Mouse (Mus musculus) embryo, embryonic 10.5 days (tissue): Measurements from ENCODE around the gene Olfr190.
"Not testable (repeated sequence)": the region's sequence is repeated elsewhere in the genome, so short reads cannot be mapped to it uniquely, and the experiment has no call there.

ENCODE experiments used
- DNase-seq: peaks from one replicate; pipeline ENCODE4 v3.0.0-alpha.2; 2015; ENCODE audit warnings: low spot score

The Olfr190 gene

DNA sequence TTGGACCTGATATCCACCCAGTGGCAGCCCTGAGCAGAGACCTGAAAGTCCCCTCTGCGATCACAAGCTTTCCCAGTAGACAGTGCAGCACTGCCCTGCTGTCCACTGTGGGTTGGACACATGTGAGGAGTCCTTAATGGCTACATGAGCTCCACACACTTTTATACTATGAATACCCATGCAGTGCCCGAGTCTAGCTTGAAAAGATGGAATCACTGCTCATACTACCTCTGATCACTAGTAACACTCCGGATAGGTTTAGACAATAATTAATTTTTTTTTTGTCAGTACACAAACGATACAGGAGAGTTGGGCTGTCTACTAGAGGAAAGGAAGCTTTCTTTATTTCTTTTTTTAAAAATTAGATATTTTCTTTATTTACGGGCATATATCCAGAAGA lies at the start of gene Olfr190:
Gene Olfr190, minus strand, starts transcription at position 101 of the 400 bp plus-strand sequence.
- DNase-seq: no peak

DNA sequence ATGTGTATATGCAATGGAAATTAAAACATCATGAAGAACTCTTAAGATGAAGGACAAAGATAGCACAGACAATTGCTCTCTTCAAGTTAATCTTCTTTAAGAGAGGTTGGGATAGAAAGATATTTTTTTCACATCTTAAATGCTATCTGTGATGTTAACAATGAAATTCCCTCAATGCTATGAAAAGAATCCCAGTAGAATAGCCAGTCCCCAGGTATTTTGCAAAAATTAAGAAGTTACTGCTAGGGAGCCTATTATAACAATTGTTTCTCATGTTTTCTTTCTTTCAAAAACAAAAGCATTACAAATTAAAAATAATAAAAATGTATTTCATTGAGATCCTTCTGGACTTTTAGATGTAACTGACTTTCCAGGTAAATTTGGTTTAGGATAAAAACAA lies 43.2 kb upstream of the Olfr190 start, which contains the start of gene Olfr194:
Gene Olfr194, minus strand, starts transcription at position 101 of the 400 bp plus-strand sequence.
- no peak for DNase-seq

DNA sequence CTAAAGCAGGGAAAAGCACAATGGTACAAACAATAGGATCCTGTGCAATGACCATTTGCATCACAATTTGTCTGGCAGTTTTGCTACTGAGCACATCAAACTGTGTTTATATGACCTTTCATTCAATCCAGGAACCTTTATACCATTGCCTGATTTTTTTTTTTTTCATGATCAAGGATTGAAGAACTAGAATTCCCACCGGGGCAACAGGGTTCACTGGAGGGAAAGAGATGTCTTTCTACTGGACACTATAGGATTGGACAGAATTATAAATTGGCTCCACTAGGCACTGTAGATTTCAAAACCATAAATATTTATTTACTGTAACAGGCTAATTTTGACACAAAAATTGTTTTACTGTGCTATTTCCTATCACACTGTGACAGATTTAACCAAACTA lies 34.0 kb upstream of the Olfr190 start, which contains the start of gene Olfr193:
Gene Olfr193, minus strand, starts transcription at position 101 of the 400 bp plus-strand sequence.
- no peak for DNase-seq

DNA sequence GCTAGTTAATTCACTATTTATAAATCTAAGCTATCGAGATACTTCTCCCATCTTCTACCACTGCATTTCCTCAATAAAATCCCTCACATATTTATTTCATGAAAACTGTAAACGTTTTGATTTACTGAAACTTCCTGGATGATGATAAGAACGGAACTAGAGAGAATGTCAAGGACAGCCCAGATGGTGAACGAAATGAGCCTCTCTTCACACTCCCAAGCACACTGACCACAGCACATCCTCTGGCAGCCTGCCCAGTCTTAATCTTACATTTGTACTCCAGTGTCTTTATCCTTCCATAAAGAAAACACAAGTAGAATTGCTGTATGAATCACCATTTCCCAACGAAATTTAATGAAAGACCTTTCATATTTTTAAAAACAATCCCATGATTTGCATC lies 30.7 kb upstream of the Olfr190 start:
- DNase-seq: not testable (repeated sequence)

DNA sequence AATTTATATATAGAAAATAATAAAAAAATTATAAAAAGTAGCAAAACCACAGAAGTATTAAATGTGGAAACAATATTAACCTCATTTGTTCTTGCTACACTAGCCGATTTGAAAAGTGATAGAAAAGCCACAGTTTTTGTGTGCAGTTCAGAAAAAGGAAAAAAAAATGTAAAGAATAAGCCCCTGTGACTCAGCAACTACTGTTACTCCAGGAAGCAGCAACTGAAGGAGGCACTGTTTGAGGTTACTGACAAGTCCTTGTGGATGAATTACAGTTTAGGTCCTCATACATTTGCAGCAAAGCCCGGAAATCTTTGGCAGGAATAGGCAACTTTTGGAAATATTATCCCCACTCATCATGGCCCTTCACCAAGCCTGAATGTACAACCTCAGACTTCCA lies 27.5 kb upstream of the Olfr190 start:
- no peak for DNase-seq

DNA sequence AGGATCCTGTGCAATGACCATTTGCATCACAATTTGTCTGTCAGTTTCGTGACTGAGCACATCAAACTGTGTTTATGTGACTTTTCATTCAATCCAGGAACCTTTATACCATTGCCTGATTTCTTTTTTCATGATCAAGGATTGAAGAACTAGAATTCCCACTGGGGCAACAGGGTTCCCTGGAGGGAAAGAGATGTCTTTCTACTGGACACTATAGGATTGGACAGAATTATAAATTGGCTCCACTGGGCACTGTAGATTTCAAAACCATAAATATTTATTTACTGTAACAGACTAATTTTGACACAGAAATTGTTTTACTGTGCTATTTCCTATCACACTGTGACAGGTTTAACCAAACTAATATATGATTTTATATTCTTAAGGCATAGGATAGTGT lies 11.9 kb upstream of the Olfr190 start, which contains the start of gene Olfr191:
Gene Olfr191, minus strand, starts transcription at position 101 of the 400 bp plus-strand sequence.
- not testable (repeated sequence) for DNase-seq

DNA sequence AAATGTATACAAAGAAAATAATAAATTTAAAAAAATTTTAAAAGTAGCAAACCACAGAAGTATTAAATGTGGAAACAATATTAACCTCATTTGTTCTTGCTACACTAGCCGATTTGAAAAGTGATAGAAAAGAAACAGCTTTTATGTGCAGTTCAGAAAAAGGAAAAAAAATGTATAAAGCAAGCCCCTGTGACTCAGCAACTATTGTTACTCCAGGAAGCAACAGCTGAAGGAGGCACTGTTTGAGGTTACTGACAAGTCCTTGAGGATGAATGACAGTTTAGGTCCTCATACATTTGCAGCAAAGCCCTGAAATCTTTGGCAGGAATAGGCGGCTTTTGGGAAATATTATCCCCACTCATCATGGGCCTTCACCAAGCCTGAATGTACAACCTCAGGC lies 3.3 kb upstream of the Olfr190 start:
- DNase-seq: not testable (repeated sequence)

DNA sequence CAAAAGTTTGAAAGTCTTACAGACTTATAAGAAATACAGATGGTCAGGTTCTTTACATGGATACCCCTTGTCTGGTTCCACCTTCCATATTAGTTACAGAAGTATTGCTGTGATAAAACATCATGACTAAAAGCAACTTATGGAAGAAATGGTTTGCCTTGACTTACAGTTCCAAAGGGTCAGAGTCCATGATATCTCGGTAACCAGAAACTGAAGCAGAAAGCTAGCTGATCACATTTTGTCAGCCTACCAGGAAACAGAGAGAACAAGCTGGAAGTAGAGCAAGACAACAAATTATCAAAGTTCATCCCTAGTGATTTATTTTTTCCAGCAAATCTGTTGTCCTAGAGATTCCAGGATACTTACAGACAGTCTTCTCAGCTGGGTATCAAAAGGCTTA lies 4.3 kb downstream of the Olfr190 start:
- no peak for DNase-seq

DNA sequence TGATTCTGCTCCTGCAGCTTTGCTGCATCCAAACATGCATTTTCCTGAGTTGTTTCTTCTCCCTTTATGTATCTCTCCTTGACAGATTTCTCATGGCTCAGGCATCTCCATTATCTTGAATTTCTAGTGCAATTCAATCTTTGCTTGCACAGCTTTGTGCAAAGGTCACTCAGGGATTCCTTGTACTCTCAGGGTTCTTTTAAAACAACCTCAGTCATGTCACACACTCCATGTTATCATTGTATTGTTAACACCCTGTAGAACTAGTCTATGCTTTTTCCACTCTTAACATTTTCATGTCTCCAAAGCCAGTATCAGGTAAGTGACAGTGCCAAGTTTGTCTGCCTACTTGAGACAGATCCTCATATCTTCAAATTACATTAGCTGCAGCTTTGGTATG lies 6.0 kb downstream of the Olfr190 start:
- no peak for DNase-seq

DNA sequence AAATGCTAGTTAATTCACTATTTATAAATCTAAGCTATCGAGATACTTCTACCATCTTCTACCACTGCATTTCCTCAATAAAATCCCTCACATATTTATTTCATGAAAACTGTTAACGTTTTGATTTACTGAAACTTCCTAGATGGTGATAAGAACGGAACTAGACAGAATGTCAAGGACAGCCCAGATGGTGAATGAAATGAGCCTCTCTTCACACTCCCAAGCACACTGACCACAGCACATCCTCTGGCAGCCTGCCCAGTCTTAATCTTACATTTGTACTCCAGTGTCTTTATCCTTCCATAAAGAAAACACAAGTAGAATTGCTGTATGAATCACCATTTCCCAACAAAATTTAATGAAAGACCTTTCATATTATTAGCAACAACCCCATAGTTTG lies 15.4 kb downstream of the Olfr190 start:
- DNase-seq: not testable (repeated sequence)

DNA sequence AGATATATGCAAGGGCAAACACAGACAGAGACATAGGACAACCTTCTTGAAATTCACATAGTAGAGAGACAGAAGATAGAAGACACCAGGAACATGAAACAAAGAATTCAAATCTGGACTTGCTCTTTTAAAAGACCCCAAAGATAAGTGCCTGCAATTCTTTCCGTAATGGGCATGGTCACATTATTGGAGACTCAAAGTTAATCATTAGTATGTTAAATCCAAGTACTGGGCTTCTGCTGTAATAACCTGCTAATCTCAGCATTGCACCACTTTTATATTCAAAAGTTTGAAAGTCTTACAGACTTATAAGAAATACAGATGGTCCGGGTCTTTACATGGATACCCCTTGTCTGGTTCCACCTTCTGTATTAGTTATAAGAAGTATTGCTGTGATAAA lies 28.5 kb downstream of the Olfr190 start:
- not testable (repeated sequence) for DNase-seq

DNA sequence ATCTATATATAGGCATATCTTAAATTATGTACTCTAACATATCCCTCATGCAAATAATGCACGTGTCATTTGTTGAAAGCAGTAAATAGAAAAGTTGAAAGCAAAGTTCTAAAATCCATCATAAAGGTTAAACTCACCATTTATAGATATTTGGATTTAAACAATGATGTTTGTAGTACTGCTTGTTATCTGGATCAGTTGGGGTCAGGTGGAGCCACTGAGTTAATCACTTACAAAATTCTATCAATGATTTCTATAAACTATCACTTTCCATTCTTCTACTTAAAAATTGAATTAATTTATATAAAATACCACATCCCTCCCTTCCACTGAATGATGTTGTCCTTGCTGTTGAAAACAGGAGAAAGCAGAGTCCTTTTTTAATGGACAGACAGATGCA lies 28.9 kb downstream of the Olfr190 start:
- DNase-seq: no peak

DNA sequence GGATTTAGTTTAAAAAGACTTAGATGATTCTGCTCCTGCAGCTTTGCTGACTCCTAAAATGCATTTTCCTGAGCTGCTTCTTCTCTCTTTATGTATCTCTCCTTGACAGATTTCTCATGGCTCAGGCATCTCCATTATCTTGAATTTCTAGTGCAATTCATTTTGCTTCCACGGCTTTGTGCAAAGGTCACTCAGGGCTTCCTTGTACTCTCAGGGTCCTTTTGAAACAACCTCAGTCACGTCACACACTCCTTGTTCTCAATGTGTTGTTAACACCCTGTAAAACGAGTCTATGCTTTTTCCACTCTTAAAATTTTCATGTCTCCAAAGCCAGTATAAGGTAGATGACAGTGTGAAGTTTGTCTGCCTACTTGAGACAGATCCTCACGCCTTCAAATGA lies 30.2 kb downstream of the Olfr190 start:
- no peak for DNase-seq

DNA sequence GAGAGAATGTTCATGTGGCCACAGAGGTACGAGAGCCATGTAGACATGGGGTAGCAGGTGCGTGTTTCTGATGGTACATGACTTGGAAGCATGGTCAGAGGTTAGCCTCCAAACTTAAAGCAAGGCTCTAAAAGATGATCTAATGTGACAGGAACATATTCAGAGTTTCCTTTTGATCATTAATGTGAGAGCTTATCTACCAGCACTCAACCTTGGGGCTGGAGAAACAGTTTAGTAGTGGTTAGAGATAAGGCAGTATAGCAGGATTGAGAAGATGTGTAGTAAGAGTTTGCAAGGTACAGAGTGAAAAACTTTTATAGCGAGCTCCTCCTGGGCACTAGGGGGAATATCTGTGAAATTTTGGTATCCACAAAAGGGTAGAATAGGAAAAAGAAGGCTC lies 32.0 kb downstream of the Olfr190 start:
- DNase-seq: no peak

DNA sequence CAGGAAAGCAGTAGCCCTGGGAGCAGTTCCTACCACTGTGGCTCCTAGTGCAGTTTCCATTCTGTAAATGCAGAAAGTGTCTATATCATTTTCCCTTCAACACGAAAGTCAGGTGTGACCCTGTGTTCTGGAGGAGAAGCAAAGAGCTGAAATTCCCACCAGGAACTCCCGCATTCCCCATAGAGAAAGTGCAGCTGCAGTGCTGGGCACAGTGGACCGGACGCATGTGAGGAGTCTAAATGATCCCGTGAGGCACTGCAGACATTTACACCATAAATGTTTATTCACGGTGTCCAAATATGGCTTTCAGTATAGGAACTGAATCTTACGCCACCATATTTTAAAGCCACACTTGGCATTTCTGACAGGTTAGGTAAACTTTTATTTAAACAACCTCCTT lies 38.1 kb downstream of the Olfr190 start, which contains the start of gene Olfr187:
Gene Olfr187, minus strand, starts transcription at position 58 of the 400 bp plus-strand sequence.
- no peak for DNase-seq

DNA sequence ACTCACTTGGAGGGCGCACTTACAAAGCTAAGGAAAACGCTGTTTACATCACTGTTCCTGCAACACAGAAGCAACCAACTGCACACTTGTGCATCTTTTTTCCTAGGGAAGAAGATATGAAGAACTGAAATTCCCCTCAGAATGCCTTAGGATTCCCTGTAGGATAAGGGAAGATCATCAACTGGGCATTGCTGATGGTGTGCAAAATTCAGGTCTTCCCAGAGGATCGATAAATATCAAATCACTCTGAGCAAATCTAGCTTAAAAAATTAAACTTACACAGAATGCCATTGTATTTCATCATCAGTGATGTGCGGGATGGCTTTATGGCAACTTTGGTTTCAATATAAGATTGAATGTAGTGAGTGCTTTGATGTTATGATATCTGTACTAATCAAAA lies 47.6 kb downstream of the Olfr190 start, which contains the start of gene Olfr186:
Gene Olfr186, minus strand, starts transcription at position 101 of the 400 bp plus-strand sequence.
- DNase-seq: no peak
